Mouse (Mus musculus) embryonic facial prominence, embryonic 14.5 days (tissue): ENCODE measurements at regions not wholly inside any gene's neighbourhood (a gene's known extent, or its start where the extent isn't known, plus 50 kb on each side); places are given as distances from the start of the nearest gene placed in this dataset.

Source experiments
- ATAC-seq: fragments of 200-750 bp; cut with Nextera tagmentation; 2 replicates; pipeline ENCODE4 v1.8.0; 2017; ENCODE audit warnings: low read depth, moderate number of reproducible peaks, moderate TSS enrichment
- DNase-seq: peaks from one replicate; pipeline ENCODE4 v3.0.0-alpha.2; 2015; ENCODE audit warnings: low spot score
- H3K27ac ChIP-seq: fragments of 300-500 bp; sonication (generic); replicated peaks from 2 replicates; pipeline ENCODE4 v1.5.1; 2014; ENCODE audit warnings: low read depth, mild to moderate bottlenecking, low read length, moderate library complexity
- H3K27me3 ChIP-seq: fragments of 300-500 bp; sonication (generic); replicated peaks from 2 replicates; pipeline ENCODE4 v1.6.1; 2014; ENCODE audit warnings: low read length; ENCODE audit not compliant: control insufficient read depth, insufficient read depth
- H3K36me3 ChIP-seq: fragments of 300-500 bp; sonication (generic); 2 replicates; pipeline ENCODE4 v1.6.1; 2014; ENCODE audit warnings: low read length, mixed read lengths; ENCODE audit not compliant: control insufficient read depth, insufficient read depth
- H3K4me1 ChIP-seq: fragments of 300-500 bp; sonication (generic); 2 replicates; pipeline ENCODE4 v1.6.1; 2014; ENCODE audit warnings: antibody characterized with exemption, low read length; ENCODE audit not compliant: control insufficient read depth, insufficient read depth
- H3K4me2 ChIP-seq: fragments of 300-500 bp; sonication (generic); 2 replicates; pipeline ENCODE4 v1.6.1; 2014; ENCODE audit warnings: low read depth, mild to moderate bottlenecking, low read length, moderate library complexity, mixed read lengths
- H3K4me3 ChIP-seq: fragments of 300-500 bp; sonication (generic); 2 replicates; pipeline ENCODE4 v1.5.1; 2014; ENCODE audit warnings: low read depth, mild to moderate bottlenecking, low read length
- H3K9ac ChIP-seq: fragments of 300-500 bp; sonication (generic); 2 replicates; pipeline ENCODE4 v1.6.1; 2014; ENCODE audit warnings: low read depth, mild to moderate bottlenecking, low read length, moderate library complexity, mixed read lengths
- H3K9me3 ChIP-seq: fragments of 300-500 bp; sonication (generic); 2 replicates; pipeline ENCODE4 v1.6.1; 2016; ENCODE audit warnings: low read length; ENCODE audit not compliant: control insufficient read depth
- WGBS: fragments of 180-500 bp; shearing (Covaris S2); extraction: QIAGEN DNeasy Blood & Tissue Kit; methylation state at CpG from one replicate; pipeline ENCODE4 v1.1.7; 2014; 5-methylcytosine and 5-hydroxymethylcytosine counted together

- H3K27ac ChIP-seq: peak overlapping the region; percentile 66
- no peaks in the 10 kb centered on the region for H3K9me3 ChIP-seq
- 51% methylated on average over 12 of the region's 12 CpGs for WGBS
Measured at GRCm38 (mm10) chr5:73846096-73846782, 195.1 kb downstream of the Spata18 start.

GRCm38 (mm10) chr5:73846783-73847151 lies 195.6 kb downstream of the Spata18 start:
- Histone ChIP-seq H3K4me3 (no peak overlapping the region), H3K4me2 (no peak overlapping the region), H3K9me3 (no peaks in the 10 kb centered on the region), H3K4me1 (peaks cover 4% of the 10 kb centered on the region; the same call in 1 of the 2 replicates), H3K9ac (no peak overlapping the region), H3K27ac (peak overlapping the region; percentile 45), H3K36me3 (no peaks in the 10 kb centered on the region), H3K27me3 (no peaks in the 10 kb centered on the region)
- WGBS: 55% methylated on average over 6 of the region's 6 CpGs
- DNase-seq: peak; percentile 85
- peak; percentile 56; the same call in 1 of the 2 replicates for ATAC-seq

More at GRCm38 (mm10) chr5:73846096-73846782, 195.1 kb downstream of the Spata18 start:
- ATAC-seq: peak; percentile 33; the same call in 1 of the 2 replicates
- Histone ChIP-seq H3K4me2 (no peak overlapping the region), H3K36me3 (no peaks in the 10 kb centered on the region), H3K27me3 (no peaks in the 10 kb centered on the region), H3K4me3 (no peak overlapping the region), H3K4me1 (peaks cover 4% of the 10 kb centered on the region; the same call in 1 of the 2 replicates), H3K9ac (no peak overlapping the region)
- peak; percentile 78 for DNase-seq

- no peak overlapping the region for H3K4me2 ChIP-seq
- no peaks in the 10 kb centered on the region for H3K27me3 ChIP-seq
- H3K4me3 ChIP-seq: no peak overlapping the region
- no peak overlapping the region for H3K27ac ChIP-seq
- no peak for DNase-seq
- peaks cover 8% of the 10 kb centered on the region for H3K4me1 ChIP-seq
- H3K9me3 ChIP-seq: no peaks in the 10 kb centered on the region
- no peak overlapping the region for H3K9ac ChIP-seq
- 58% methylated on average over 2 of the region's 2 CpGs for WGBS
- no peak for ATAC-seq
- H3K36me3 ChIP-seq: no peaks in the 10 kb centered on the region
Measured at GRCm38 (mm10) chr5:73851501-73851900, 200.3 kb downstream of the Spata18 start.

GRCm38 (mm10) chr5:73854025-73854773 lies 203.0 kb downstream of the Spata18 start:
- peak overlapping the region; percentile 86 for H3K27ac ChIP-seq
- WGBS: 26% methylated on average over 22 of the region's 22 CpGs
- peak overlapping the region; percentile 36; the same call in 1 of the 2 replicates for H3K9ac ChIP-seq
- H3K4me3 ChIP-seq: peak overlapping the region; percentile 19; the same call in 1 of the 2 replicates
- DNase-seq (peak; percentile 96), ATAC-seq (peak; percentile 94)
- no peaks in the 10 kb centered on the region for H3K27me3 ChIP-seq
- H3K4me1 ChIP-seq: peaks cover 8% of the 10 kb centered on the region
- H3K4me2 ChIP-seq: peak overlapping the region; percentile 44
- H3K36me3 ChIP-seq: no peaks in the 10 kb centered on the region
- no peaks in the 10 kb centered on the region for H3K9me3 ChIP-seq

GRCm38 (mm10) chr5:73854774-73855371 lies 203.7 kb downstream of the Spata18 start:
- H3K36me3 ChIP-seq: no peaks in the 10 kb centered on the region
- peak overlapping the region; percentile 86 for H3K27ac ChIP-seq
- DNase-seq (peak; percentile 84), ATAC-seq (peak; percentile 63)
- H3K4me1 ChIP-seq: peaks cover 8% of the 10 kb centered on the region
- peak overlapping the region; percentile 44 for H3K4me2 ChIP-seq
- no peaks in the 10 kb centered on the region for H3K27me3 ChIP-seq
- H3K4me3 ChIP-seq: peak overlapping the region; percentile 19; the same call in 1 of the 2 replicates
- H3K9me3 ChIP-seq: no peaks in the 10 kb centered on the region
- WGBS: 43% methylated on average over 18 of the region's 18 CpGs
- peak overlapping the region; percentile 36; the same call in 1 of the 2 replicates for H3K9ac ChIP-seq

- 70% methylated on average over 1 of the region's 1 CpGs for WGBS
- H3K4me3 ChIP-seq: no peak overlapping the region
- H3K4me1 ChIP-seq: peaks cover 8% of the 10 kb centered on the region
- H3K27ac ChIP-seq: no peak overlapping the region
- no peak overlapping the region for H3K4me2 ChIP-seq
- no peaks in the 10 kb centered on the region for H3K9me3 ChIP-seq
- H3K9ac ChIP-seq: no peak overlapping the region
- ATAC-seq: no peak
- no peak for DNase-seq
- no peaks in the 10 kb centered on the region for H3K36me3 ChIP-seq
- no peaks in the 10 kb centered on the region for H3K27me3 ChIP-seq
Measured at GRCm38 (mm10) chr5:73859320-73859719, 208.1 kb downstream of the Spata18 start.

GRCm38 (mm10) chr5:73864138-73864761 lies 204.0 kb downstream of the Usp46 start:
- DNase-seq (peak; percentile 78), ATAC-seq (no peak)
- Histone ChIP-seq H3K4me3 (no peak overlapping the region), H3K9ac (no peak overlapping the region), H3K9me3 (no peaks in the 10 kb centered on the region), H3K27ac (no peak overlapping the region), H3K36me3 (no peaks in the 10 kb centered on the region), H3K4me2 (no peak overlapping the region), H3K27me3 (no peaks in the 10 kb centered on the region), H3K4me1 (no peaks in the 10 kb centered on the region)
- WGBS: 77% methylated on average over 9 of the region's 9 CpGs
